Mouse (Mus musculus): ENCODE results near the gene Gzmb. TPM values are rescaled to one million over a fixed set of nuclear protein-coding genes. Genes with fewer than 3 reads are reported as not detected.

The Gzmb gene
- polyA plus RNA-seq (2012; rRNA removed) = 0.32 and 0.43 TPM in 2 replicates

GRCm38 (mm10) chr14:56262153-56262552 lies at the start of gene Gzmb:
Gene Gzmb (minus strand): TSS chr14:56262260.

GRCm38 (mm10) chr14:56234556-56234955 lies 27.5 kb downstream of the Gzmb start, which contains the start of gene Gzmc:
Gene Gzmc (minus strand): TSS chr14:56234656.

GRCm38 (mm10) chr14:56211317-56211716 lies 50.7 kb downstream of the Gzmb start, which contains the start of gene Gzmf:
Gene Gzmf (minus strand): TSS chr14:56211417.

Other genes with a start within 250 kb of the Gzmb start
- not detected in 2 replicates for gene Mcpt1, start 244.3 kb downstream of the Gzmb start, polyA plus RNA-seq (2012; rRNA removed)
- not detected in 2 replicates for gene Mcpt9, start 231.8 kb downstream of the Gzmb start, polyA plus RNA-seq (2012; rRNA removed)
- not detected in 2 replicates for gene Mcpt2, start 220.2 kb downstream of the Gzmb start, polyA plus RNA-seq (2012; rRNA removed)
- 1.9 and 2.0 TPM in 2 replicates for gene Mcpt4, start 199.9 kb downstream of the Gzmb start, polyA plus RNA-seq (2012; rRNA removed)
- gene Mcpt8, start 177.0 kb downstream of the Gzmb start, polyA plus RNA-seq (2012; rRNA removed) = not detected in 2 replicates
- gene Ctsg, start 159.7 kb downstream of the Gzmb start, polyA plus RNA-seq (2012; rRNA removed) = not detected in 2 replicates
- gene Gzme, start 141.6 kb downstream of the Gzmb start, polyA plus RNA-seq (2012; rRNA removed) = not detected in 2 replicates
- not detected in 2 replicates for gene Gzmd, start 129.7 kb downstream of the Gzmb start, polyA plus RNA-seq (2012; rRNA removed)
- gene Gzmg, start 102.7 kb downstream of the Gzmb start, polyA plus RNA-seq (2012; rRNA removed) = not detected in 2 replicates
- not detected in 2 replicates for gene Gzmn, start 87.7 kb downstream of the Gzmb start, polyA plus RNA-seq (2012; rRNA removed)
- not detected in 2 replicates for gene Gzmf, start 50.8 kb downstream of the Gzmb start, polyA plus RNA-seq (2012; rRNA removed)
- gene Gzmc, start 27.6 kb downstream of the Gzmb start, polyA plus RNA-seq (2012; rRNA removed) = not detected in 2 replicates
- 0.21 and 0.31 TPM in 2 replicates for gene Atp12a, start 102.8 kb upstream of the Gzmb start, polyA plus RNA-seq (2012; rRNA removed)
- 0.10 and 0.14 TPM in 2 replicates for gene Rnf17, start 140.3 kb upstream of the Gzmb start, polyA plus RNA-seq (2012; rRNA removed)